Mouse (Mus musculus): ENCODE measurements around the gene Endog. TPM values are rescaled to one million over a fixed set of nuclear protein-coding genes. Genes with fewer than 3 reads are reported as not detected.

The Endog gene
- polyA plus RNA-seq, 1 experiment: 19.4 TPM

DNA sequence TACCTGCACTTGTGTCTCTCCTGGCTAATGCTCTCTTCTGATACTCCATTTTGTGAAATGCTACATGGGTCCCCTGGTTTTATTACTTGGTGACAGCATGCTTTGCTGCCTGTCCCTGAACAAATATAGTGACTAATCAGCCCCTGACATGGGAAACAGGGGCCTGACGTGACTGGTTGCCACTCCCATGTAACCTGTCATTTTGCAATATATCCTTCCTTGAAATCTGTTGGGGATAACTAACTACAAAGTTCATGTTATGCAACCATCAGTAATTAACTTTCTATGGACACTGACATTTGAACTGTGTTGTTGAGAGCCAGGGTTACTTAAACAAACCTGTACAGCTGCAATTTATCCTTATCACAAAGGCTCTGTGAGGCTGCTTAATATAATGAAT, 28.7 kb downstream of the Endog start:
- no peak for TF ChIP-seq CTCF (IDR thresholded peaks at IDR 0.05; ENCODE audit: extremely low read depth, insufficient read depth, insufficient read length, insufficient replicate concordance)
- no peak for TF ChIP-seq POLR2A (IDR thresholded peaks at IDR 0.05; ENCODE audit: low read depth, low read length)
- 0 out of 2 replicates have a peak, but pooled peaks cover 3% of the 10 kb centered on the region for H3K4me1 ChIP-seq (ENCODE audit: control insufficient read depth, insufficient read depth, insufficient read length)
- H3K27me3 ChIP-seq (ENCODE audit: control insufficient read depth, insufficient read depth, low read length): no peaks in the 10 kb centered on the region
- no peak for DNase-seq (ENCODE audit: low read depth in 1 of 2, low spot score in 2 of 2)
- H3K36me3 ChIP-seq (ENCODE audit: control insufficient read depth, insufficient read depth, low read length): no peaks in the 10 kb centered on the region
- 80% methylated on average over 1 of the region's 1 CpGs for WGBS
- no peak overlapping the region for H3K27ac ChIP-seq (ENCODE audit: insufficient read depth, low read length)
- no peak overlapping the region for H3K4me3 ChIP-seq (ENCODE audit: extremely low read depth, insufficient read depth, insufficient read length)

DNA sequence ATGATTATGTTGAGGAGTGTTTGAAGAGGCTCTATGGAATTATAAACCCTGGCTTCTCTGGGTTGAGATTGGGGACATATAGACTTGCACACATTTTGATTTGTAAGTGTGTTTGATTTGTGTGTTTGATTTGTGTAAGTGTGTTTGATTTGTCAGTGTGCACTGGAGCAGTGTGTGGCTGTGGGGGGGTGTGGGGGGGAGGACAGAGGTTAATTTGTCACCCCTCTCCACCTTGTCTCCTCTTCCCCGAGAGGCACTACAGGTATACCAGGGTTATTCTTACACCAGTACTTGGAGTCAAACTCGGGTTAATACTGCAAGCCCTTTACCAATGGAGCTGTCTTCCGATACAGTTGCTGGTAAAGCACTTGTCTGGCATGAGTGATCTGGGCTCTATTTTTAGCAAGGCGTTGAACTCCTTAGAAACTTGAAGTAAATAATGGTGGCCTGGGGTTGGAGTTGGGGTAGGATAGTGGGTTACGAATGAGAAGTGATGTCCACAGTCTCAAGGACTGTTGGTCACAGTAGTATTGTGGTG, 29.2 kb downstream of the Endog start:
- Histone ChIP-seq H3K4me3 (ENCODE audit: extremely low read depth, insufficient read depth, insufficient read length) (no peak overlapping the region), H3K36me3 (ENCODE audit: control insufficient read depth, insufficient read depth, low read length) (no peaks in the 10 kb centered on the region), H3K27ac (ENCODE audit: insufficient read depth, low read length) (no peak overlapping the region), H3K27me3 (ENCODE audit: control insufficient read depth, insufficient read depth, low read length) (no peaks in the 10 kb centered on the region), H3K4me1 (ENCODE audit: control insufficient read depth, insufficient read depth, insufficient read length) (0 out of 2 replicates have a peak, but pooled peaks cover 3% of the 10 kb centered on the region)
- 85% methylated on average over 5 of the region's 5 CpGs for WGBS
- no peak for DNase-seq (ENCODE audit: low read depth in 1 of 2, low spot score in 2 of 2)
- TF ChIP-seq CTCF (IDR thresholded peaks at IDR 0.05; ENCODE audit: extremely low read depth, insufficient read depth, insufficient read length, insufficient replicate concordance) (no peak), POLR2A (IDR thresholded peaks at IDR 0.05; ENCODE audit: low read depth, low read length) (no peak)

GRCm38 (mm10) chr2:30203439-30203838, 32.1 kb downstream of the Endog start:
- Histone ChIP-seq H3K27me3 (ENCODE audit: control insufficient read depth, insufficient read depth, low read length) (no peaks in the 10 kb centered on the region), H3K27ac (ENCODE audit: insufficient read depth, low read length) (no peak overlapping the region), H3K36me3 (ENCODE audit: control insufficient read depth, insufficient read depth, low read length) (no peaks in the 10 kb centered on the region), H3K4me1 (ENCODE audit: control insufficient read depth, insufficient read depth, insufficient read length) (peaks cover 8% of the 10 kb centered on the region; the same call in 1 of the 2 replicates), H3K4me3 (ENCODE audit: extremely low read depth, insufficient read depth, insufficient read length) (no peak overlapping the region)
- TF ChIP-seq POLR2A (IDR thresholded peaks at IDR 0.05; ENCODE audit: low read depth, low read length): no peak
- TF ChIP-seq CTCF (IDR thresholded peaks at IDR 0.05; ENCODE audit: extremely low read depth, insufficient read depth, insufficient read length, insufficient replicate concordance): no peak
- no peak for DNase-seq (ENCODE audit: low read depth in 1 of 2, low spot score in 2 of 2)
- 79% methylated on average over 7 of the region's 7 CpGs for WGBS

- H3K4me1 ChIP-seq (ENCODE audit: control insufficient read depth, insufficient read depth, insufficient read length): peaks cover 8% of the 10 kb centered on the region; the same call in 1 of the 2 replicates
- no peaks in the 10 kb centered on the region for H3K36me3 ChIP-seq (ENCODE audit: control insufficient read depth, insufficient read depth, low read length)
- no peak for DNase-seq (ENCODE audit: low read depth in 1 of 2, low spot score in 2 of 2)
These were observed 33.9 kb downstream of the Endog start for GRCm38 (mm10) chr2:30205255-30205628.

GRCm38 (mm10) chr2:30205629-30206357, 34.5 kb downstream of the Endog start, which contains the start of gene Kyat1:
Kyat1 (minus strand) TSS chr2:30205847.
- Histone ChIP-seq H3K27me3 (ENCODE audit: control insufficient read depth, insufficient read depth, low read length) (no peaks in the 10 kb centered on the region), H3K27ac (ENCODE audit: insufficient read depth, low read length) (peak within 1 kb of the TSS; percentile 81), H3K4me1 (ENCODE audit: control insufficient read depth, insufficient read depth, insufficient read length) (peaks cover 8% of the 10 kb centered on the region; the same call in 1 of the 2 replicates), H3K36me3 (ENCODE audit: control insufficient read depth, insufficient read depth, low read length) (no peaks in the 10 kb centered on the region), H3K4me3 (ENCODE audit: extremely low read depth, insufficient read depth, insufficient read length) (peak within 1 kb of the TSS; percentile 95)
- peak; percentile 31 for TF ChIP-seq POLR2A (IDR thresholded peaks at IDR 0.05; ENCODE audit: low read depth, low read length)
- TF ChIP-seq CTCF (IDR thresholded peaks at IDR 0.05; ENCODE audit: extremely low read depth, insufficient read depth, insufficient read length, insufficient replicate concordance): no peak
- peak; percentile 92 to 93 for DNase-seq (ENCODE audit: low read depth in 1 of 2, low spot score in 2 of 2)
- under 1% methylated on average over 44 of the region's 44 CpGs for WGBS

More at GRCm38 (mm10) chr2:30205255-30205628, 33.9 kb downstream of the Endog start:
- no peaks in the 10 kb centered on the region for H3K27me3 ChIP-seq (ENCODE audit: control insufficient read depth, insufficient read depth, low read length)
- TF ChIP-seq CTCF (IDR thresholded peaks at IDR 0.05; ENCODE audit: extremely low read depth, insufficient read depth, insufficient read length, insufficient replicate concordance) (no peak), POLR2A (IDR thresholded peaks at IDR 0.05; ENCODE audit: low read depth, low read length) (no peak)
- H3K27ac ChIP-seq (ENCODE audit: insufficient read depth, low read length): peak overlapping the region; percentile 81
- H3K4me3 ChIP-seq (ENCODE audit: extremely low read depth, insufficient read depth, insufficient read length): peak overlapping the region; percentile 95
- 1% methylated on average over 13 of the region's 13 CpGs for WGBS

DNA sequence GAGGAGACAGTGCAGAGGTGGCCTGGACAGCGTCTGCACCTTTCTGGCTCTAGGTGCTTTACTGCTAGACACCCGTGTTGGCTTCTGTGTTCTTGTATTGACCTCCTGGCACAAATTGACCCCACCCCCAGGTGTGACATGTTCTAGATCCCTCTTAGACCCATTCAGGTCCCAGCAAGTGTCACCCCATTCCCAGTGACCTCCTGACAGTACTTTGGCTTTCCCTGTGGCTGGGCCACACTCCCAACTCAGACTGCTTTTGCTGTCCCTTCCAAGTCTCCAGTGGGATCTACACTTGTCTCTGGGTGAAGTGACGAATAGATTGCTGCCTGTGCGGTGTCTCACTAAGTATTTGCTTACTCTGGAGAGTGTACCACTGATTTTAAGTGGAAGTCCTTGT, 36.1 kb downstream of the Endog start:
- Histone ChIP-seq H3K27ac (ENCODE audit: insufficient read depth, low read length) (no peak overlapping the region), H3K4me3 (ENCODE audit: extremely low read depth, insufficient read depth, insufficient read length) (no peak overlapping the region), H3K36me3 (ENCODE audit: control insufficient read depth, insufficient read depth, low read length) (no peaks in the 10 kb centered on the region), H3K4me1 (ENCODE audit: control insufficient read depth, insufficient read depth, insufficient read length) (peaks cover 8% of the 10 kb centered on the region; the same call in 1 of the 2 replicates), H3K27me3 (ENCODE audit: control insufficient read depth, insufficient read depth, low read length) (no peaks in the 10 kb centered on the region)
- 84% methylated on average over 4 of the region's 4 CpGs for WGBS
- no peak for DNase-seq (ENCODE audit: low read depth in 1 of 2, low spot score in 2 of 2)
- TF ChIP-seq CTCF (IDR thresholded peaks at IDR 0.05; ENCODE audit: extremely low read depth, insufficient read depth, insufficient read length, insufficient replicate concordance) (no peak), POLR2A (IDR thresholded peaks at IDR 0.05; ENCODE audit: low read depth, low read length) (no peak)

DNA sequence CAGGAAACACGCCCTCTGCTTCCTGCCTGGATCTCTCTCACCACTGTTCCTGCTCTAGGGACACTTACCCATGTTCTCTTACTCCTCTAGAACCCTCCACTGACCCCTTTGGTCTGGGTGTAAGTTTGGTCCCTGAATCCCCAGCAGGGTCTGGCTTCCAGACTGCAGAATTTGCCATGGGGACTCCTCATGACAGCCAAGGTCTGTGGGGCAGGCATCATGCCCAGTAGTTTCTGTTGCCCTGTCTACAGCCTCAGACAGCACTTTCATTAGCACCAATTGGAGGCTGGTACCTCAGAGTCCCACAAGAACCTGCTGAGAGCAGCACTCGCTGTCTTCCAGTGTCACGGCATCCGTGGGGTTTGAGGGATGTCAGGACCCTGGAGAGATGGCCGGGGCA, 36.6 kb downstream of the Endog start:
- Histone ChIP-seq H3K27ac (ENCODE audit: insufficient read depth, low read length) (no peak overlapping the region), H3K36me3 (ENCODE audit: control insufficient read depth, insufficient read depth, low read length) (no peaks in the 10 kb centered on the region), H3K4me1 (ENCODE audit: control insufficient read depth, insufficient read depth, insufficient read length) (peaks cover 8% of the 10 kb centered on the region; the same call in 1 of the 2 replicates), H3K4me3 (ENCODE audit: extremely low read depth, insufficient read depth, insufficient read length) (no peak overlapping the region), H3K27me3 (ENCODE audit: control insufficient read depth, insufficient read depth, low read length) (no peaks in the 10 kb centered on the region)
- TF ChIP-seq CTCF (IDR thresholded peaks at IDR 0.05; ENCODE audit: extremely low read depth, insufficient read depth, insufficient read length, insufficient replicate concordance): no peak
- no peak for TF ChIP-seq POLR2A (IDR thresholded peaks at IDR 0.05; ENCODE audit: low read depth, low read length)
- no peak for DNase-seq (ENCODE audit: low read depth in 1 of 2, low spot score in 2 of 2)
- 88% methylated on average over 5 of the region's 5 CpGs for WGBS

Data from spleen, adult 2 months (tissue).